9 mouse cellular contexts compared by ENCODE assay signal in the genomic region with DNA sequence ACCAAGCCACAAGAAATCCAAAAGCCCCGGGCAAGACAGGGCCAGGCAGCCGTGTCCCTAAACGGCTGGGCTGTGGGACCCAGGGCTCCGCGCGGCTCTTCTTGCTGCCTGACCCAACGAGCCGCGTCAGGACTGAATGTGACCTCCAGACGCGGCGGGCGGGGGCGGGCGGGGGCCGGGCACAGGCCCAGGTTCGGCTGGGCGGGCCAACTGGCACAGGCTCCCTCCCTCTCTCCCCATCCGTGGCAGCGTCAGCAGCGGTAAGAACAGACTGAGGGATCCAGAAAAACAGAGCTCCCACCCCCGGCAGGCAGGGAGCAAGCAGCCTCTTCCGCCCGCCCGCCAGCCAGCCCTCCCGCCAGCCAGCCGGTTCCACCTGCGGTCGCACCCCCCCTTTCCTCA. TPM values are rescaled to one million over a fixed set of nuclear protein-coding genes. Genes with fewer than 3 reads are reported as not detected.
DNase-seq lines count a peak whose midpoint lies in the region; ATAC-seq and TF ChIP-seq lines count a peak whose summit lies in the region.
"Had no signal": no experiment of that assay in that cellular context is flagged by ENCODE, and none has a peak within 500 bp of the region (broad histone marks: within the 10 kb centered on the region; RNA-seq: fewer than 3 reads in every experiment).

No protein-coding gene starts in this region.

- H3K4me1 ChIP-seq in heart, embryonic 13.5 days: peaks cover 90% of the 10 kb centered on the region
- peaks cover 64% of the 10 kb centered on the region for H3K4me1 ChIP-seq in kidney, embryonic 16.5 days (ENCODE audit: insufficient read depth, low read length)
- H3K4me1 ChIP-seq in limb, embryonic 15.5 days: peaks cover 78% of the 10 kb centered on the region
- peaks cover 51% of the 10 kb centered on the region for H3K4me1 ChIP-seq in midbrain, embryonic 15.5 days
- peaks cover 15% of the 10 kb centered on the region for H3K4me1 ChIP-seq in stomach, postnatal 0 days (replicated peaks; ENCODE audit: control insufficient read depth, insufficient read depth)

- 3% methylated on average over 29 of the region's 29 CpGs for WGBS in heart, embryonic 13.5 days
- WGBS in kidney, embryonic 16.5 days: 2% methylated on average over 28 of the region's 29 CpGs
- WGBS in limb, embryonic 15.5 days: 3% methylated on average over 26 of the region's 29 CpGs
- 2% methylated on average over 23 of the region's 29 CpGs for WGBS in midbrain, embryonic 15.5 days
- WGBS in stomach, postnatal 0 days: 4% methylated on average over 29 of the region's 29 CpGs

- no peaks in the 10 kb centered on the region for H3K9me3 ChIP-seq in heart, embryonic 13.5 days
- H3K9me3 ChIP-seq in kidney, embryonic 16.5 days (ENCODE audit: low read length): no peaks in the 10 kb centered on the region
- H3K9me3 ChIP-seq in limb, embryonic 15.5 days: no peaks in the 10 kb centered on the region
- no peaks in the 10 kb centered on the region for H3K9me3 ChIP-seq in midbrain, embryonic 15.5 days
- no peaks in the 10 kb centered on the region for H3K9me3 ChIP-seq in stomach, postnatal 0 days (ENCODE audit: control insufficient read depth, low read length)

- peak; percentile 27; the same call in 1 of the 2 replicates for TF ChIP-seq CTCF in stomach, postnatal 0 days (IDR thresholded peaks at IDR 0.05; ENCODE audit: low read depth)

- peak overlapping the region; percentile 45 for H3K4me3 ChIP-seq in heart, embryonic 13.5 days
- H3K4me3 ChIP-seq in kidney, embryonic 16.5 days (ENCODE audit: low read length): peak overlapping the region; percentile 31
- peak overlapping the region; percentile 35 for H3K4me3 ChIP-seq in limb, embryonic 15.5 days
- H3K4me3 ChIP-seq in midbrain, embryonic 15.5 days: peak overlapping the region; percentile 31
- peak overlapping the region; percentile 35 for H3K4me3 ChIP-seq in stomach, postnatal 0 days (ENCODE audit: low read depth, low read length)

- no peaks in the 10 kb centered on the region for H3K27me3 ChIP-seq in heart, embryonic 13.5 days (replicated peaks)
- H3K27me3 ChIP-seq in kidney, embryonic 16.5 days (ENCODE audit: insufficient read depth, low read length): no peaks in the 10 kb centered on the region
- no peaks in the 10 kb centered on the region for H3K27me3 ChIP-seq in limb, embryonic 15.5 days
- no peaks in the 10 kb centered on the region for H3K27me3 ChIP-seq in midbrain, embryonic 15.5 days (replicated peaks)
- no peaks in the 10 kb centered on the region for H3K27me3 ChIP-seq in stomach, postnatal 0 days (ENCODE audit: control insufficient read depth, insufficient read depth, low read length)
- H3K27me3 ChIP-seq: CH12.LX had no signal

- TF ChIP-seq EP300 in stomach, postnatal 0 days (optimal IDR thresholded peaks at IDR 0.05): no peak

- peak overlapping the region; percentile 70 for H3K27ac ChIP-seq in heart, embryonic 13.5 days (replicated peaks)
- H3K27ac ChIP-seq in kidney, embryonic 16.5 days (ENCODE audit: low read length): peak overlapping the region; percentile 83
- H3K27ac ChIP-seq in limb, embryonic 15.5 days: peak overlapping the region; percentile 87
- H3K27ac ChIP-seq in midbrain, embryonic 15.5 days: peak overlapping the region; percentile 70
- H3K27ac ChIP-seq in stomach, postnatal 0 days (replicated peaks): peak overlapping the region; percentile 92

- H3K4me2 ChIP-seq in heart, embryonic 13.5 days: peak overlapping the region; percentile 69
- H3K4me2 ChIP-seq in kidney, embryonic 16.5 days (replicated peaks; ENCODE audit: low read depth, low read length): peak overlapping the region; percentile 49
- peak overlapping the region; percentile 49 for H3K4me2 ChIP-seq in limb, embryonic 15.5 days
- H3K4me2 ChIP-seq in midbrain, embryonic 15.5 days: peak overlapping the region; percentile 62
- H3K4me2 ChIP-seq in stomach, postnatal 0 days (replicated peaks; ENCODE audit: low read depth): peak overlapping the region; percentile 53

- peak; percentile 83 for DNase-seq in ovary, adult 18-20 months (ENCODE audit: low spot score)
- no peak for DNase-seq in ovary, postnatal 10 days (ENCODE audit: low spot score)
- DNase-seq in fibroblast of lung, adult 2 months (ENCODE audit: low read depth): peak; percentile 81
- DNase-seq in stomach, postnatal 0 days (ENCODE audit: low spot score): peak; percentile 80

- no peak for ATAC-seq in heart, embryonic 13.5 days (ENCODE audit: extremely low read depth, insufficient number of reproducible peaks, low FRiP score, low TSS enrichment)
- peak; percentile 52 for ATAC-seq in kidney, embryonic 16.5 days (ENCODE audit: low FRiP score, low TSS enrichment)
- ATAC-seq in limb, embryonic 15.5 days (ENCODE audit: insufficient number of reproducible peaks, low FRiP score, low TSS enrichment, low read depth): peak; percentile 55; the same call in 1 of the 2 replicates
- ATAC-seq in midbrain, embryonic 15.5 days (replicated peaks): peak; percentile 50; the same call in 1 of the 2 replicates
- ATAC-seq in stomach, postnatal 0 days (ENCODE audit: low FRiP score, low TSS enrichment): peak; percentile 56

- H3K9ac ChIP-seq in heart, embryonic 13.5 days: peak overlapping the region; percentile 79
- H3K9ac ChIP-seq in kidney, embryonic 16.5 days (replicated peaks; ENCODE audit: low read length): peak overlapping the region; percentile 59
- peak overlapping the region; percentile 26 for H3K9ac ChIP-seq in limb, embryonic 15.5 days
- peak overlapping the region; percentile 42 for H3K9ac ChIP-seq in midbrain, embryonic 15.5 days
- H3K9ac ChIP-seq in stomach, postnatal 0 days (ENCODE audit: low read length): peak overlapping the region; percentile 50

- peaks cover 26% of the 10 kb centered on the region for H3K36me3 ChIP-seq in heart, embryonic 13.5 days
- H3K36me3 ChIP-seq in kidney, embryonic 16.5 days (ENCODE audit: insufficient read depth, low read length): peaks cover 16% of the 10 kb centered on the region; the same call in 1 of the 2 replicates
- peaks cover 38% of the 10 kb centered on the region for H3K36me3 ChIP-seq in limb, embryonic 15.5 days
- H3K36me3 ChIP-seq in midbrain, embryonic 15.5 days (replicated peaks): no peaks in the 10 kb centered on the region
- peaks cover 8% of the 10 kb centered on the region; the same call in 1 of the 2 replicates for H3K36me3 ChIP-seq in stomach, postnatal 0 days (ENCODE audit: control insufficient read depth, insufficient read depth, low read length)

RNA-seq across cellular contexts. Expression of a gene that starts 55.2 kb away (rescaled TPM):
- 1.1 and 1.6 TPM in 2 replicates for polyA plus RNA-seq in heart, embryonic 13.5 days (2015; fragmentation: Nextera tagmentation; extraction: Ambion mirVana)
- polyA plus RNA-seq in kidney, embryonic 16.5 days (2015; fragmentation: Nextera tagmentation; extraction: Ambion mirVana): 4.5 and 6.8 TPM in 2 replicates
- 36.9 and 40.7 TPM in 2 replicates for polyA plus RNA-seq in limb, embryonic 15.5 days (2015; fragmentation: Nextera tagmentation; extraction: Ambion mirVana)
- polyA plus RNA-seq in midbrain, embryonic 15.5 days (2015; fragmentation: Nextera tagmentation; extraction: Ambion mirVana): 6.7 and 7.9 TPM in 2 replicates
- 1.8 and 2.3 TPM in 2 replicates for polyA plus RNA-seq in stomach, postnatal 0 days (2015; fragmentation: Nextera tagmentation; extraction: Ambion mirVana)

Comparison
In these comparisons a context has a peak if more than half of its experiments do, and no peak if none do; other contexts are left out.
1. H3K9ac ChIP-seq: peak in every context shown above with its lines; median percentile 79 in heart, embryonic 13.5 days; 59 in kidney, embryonic 16.5 days; 50 in stomach, postnatal 0 days; 42 in midbrain, embryonic 15.5 days; 26 in limb, embryonic 15.5 days.